Mouse (Mus musculus) C2C12 (cell line): Measurements from ENCODE around the gene Gm45233.

Experiments used
- CTCF ChIP-seq: IDR thresholded peaks from one replicate; pipeline ENCODE4 v1.5.1; 2011; ENCODE audit not compliant: control insufficient read depth, insufficient read depth, insufficient read length
- FOSL1 ChIP-seq: IDR thresholded peaks from one replicate; pipeline ENCODE4 v1.8.0; 2011; ENCODE audit warnings: mild to moderate bottlenecking, low read length; ENCODE audit not compliant: poor library complexity, insufficient read depth, severe bottlenecking
- MAX ChIP-seq: IDR thresholded peaks from one replicate; pipeline ENCODE4 v1.6.1; 2011; ENCODE audit warnings: mild to moderate bottlenecking, control low read depth
- MYOG ChIP-seq: IDR thresholded peaks from one replicate; pipeline ENCODE4 v1.6.1; 2011; ENCODE audit not compliant: control insufficient read depth, insufficient read length; ENCODE audit errors: extremely low read depth
- USF1 ChIP-seq: IDR thresholded peaks from one replicate; pipeline ENCODE4 v1.6.1; 2011; ENCODE audit warnings: low read depth, mild to moderate bottlenecking, control low read depth, moderate library complexity

GRCm38 (mm10) chr7:43470373-43470772 lies 26.4 kb downstream of the Gm45233 start:
- TF ChIP-seq CTCF (no peak), MYOG (no peak), MAX (no peak), FOSL1 (no peak), USF1 (no peak)
